ENCODE assay signal across 13 mouse cellular contexts in the genomic region with DNA sequence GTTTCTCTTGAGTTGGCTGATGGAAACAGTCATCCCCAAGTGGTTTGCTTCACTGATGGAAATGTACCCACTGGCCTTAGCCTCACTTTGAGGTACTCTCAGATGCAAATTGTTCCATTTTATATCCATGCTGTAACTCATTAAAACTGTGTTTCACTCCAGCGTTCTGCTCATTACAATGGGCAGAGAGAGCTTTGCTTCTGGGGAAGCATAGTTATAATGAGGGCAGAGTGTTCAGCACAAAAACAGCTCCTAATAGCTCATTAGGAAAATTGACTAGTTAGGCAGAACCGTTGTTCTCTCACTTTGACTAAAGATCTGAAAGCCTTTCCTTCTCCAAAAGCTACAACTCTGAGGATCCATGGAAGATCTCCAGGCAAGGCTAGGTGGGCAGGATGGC.
"Had no signal": no experiment of that assay in that cellular context is flagged by ENCODE, and none has a peak within 500 bp of the region (broad histone marks: within the 10 kb centered on the region; RNA-seq: fewer than 3 reads in every experiment).

No protein-coding gene starts in this region.

- H3K4me3 ChIP-seq: limb, embryonic 13.5 days; midbrain, embryonic 13.5 days; myocyte; neural tube, embryonic 15.5 days had no signal

- ATAC-seq: midbrain, embryonic 13.5 days had no signal

- H3K9me3 ChIP-seq: limb, embryonic 13.5 days; midbrain, embryonic 13.5 days had no signal

- H3K36me3 ChIP-seq: limb, embryonic 13.5 days; midbrain, embryonic 13.5 days; neural tube, embryonic 15.5 days had no signal

- DNase-seq: kidney, adult 9 months; kidney, postnatal 14 days; left cerebral cortex, postnatal 4 days; lung, adult 18-20 months; right cerebral cortex, postnatal 4 days; spleen, adult 18-20 months; thymus, adult 2 months; thymus, postnatal 36 days had no signal

- H3K27me3 ChIP-seq: limb, embryonic 13.5 days; midbrain, embryonic 13.5 days; neural tube, embryonic 15.5 days had no signal

- H3K9ac ChIP-seq: limb, embryonic 13.5 days; liver, embryonic 14.5 days; midbrain, embryonic 13.5 days; neural tube, embryonic 15.5 days had no signal

- H3K4me2 ChIP-seq: limb, embryonic 13.5 days; midbrain, embryonic 13.5 days; neural tube, embryonic 15.5 days had no signal

- H3K4me1 ChIP-seq: limb, embryonic 13.5 days; midbrain, embryonic 13.5 days; neural tube, embryonic 15.5 days had no signal

- H3K27ac ChIP-seq: limb, embryonic 13.5 days; liver, embryonic 14.5 days; midbrain, embryonic 13.5 days; neural tube, embryonic 15.5 days had no signal
